Mouse (Mus musculus) myocyte (in vitro differentiated cells): ENCODE results near the gene Nptxr. TPM values are rescaled to one million over a fixed set of nuclear protein-coding genes. Genes with fewer than 3 reads are reported as not detected.
A peak's percentile ranks its signal among the peaks of the same experiment; 100 is the strongest.

Source experiments
- H3K27me3 ChIP-seq: one replicate; pipeline ENCODE4 v1.6.1; 2011; ENCODE audit not compliant: control insufficient read depth, insufficient read depth, insufficient read length
- H3K36me3 ChIP-seq: one replicate; pipeline ENCODE4 v1.6.1; 2011; ENCODE audit not compliant: control insufficient read depth, insufficient read depth
- H3K4me2 ChIP-seq: one replicate; pipeline ENCODE4 v1.6.1; 2011; ENCODE audit warnings: low read depth, control low read depth
- H3K4me3 ChIP-seq: one replicate; pipeline ENCODE4 v1.5.1; 2011; ENCODE audit warnings: mild to moderate bottlenecking, control low read depth, moderate library complexity
- H3K79me2 ChIP-seq: one replicate; pipeline ENCODE4 v1.6.1; 2011; ENCODE audit not compliant: control insufficient read depth, insufficient read depth
- H3ac ChIP-seq: one replicate; pipeline ENCODE4 v1.6.1; 2011; ENCODE audit not compliant: control insufficient read depth, insufficient read length
- CEBPB ChIP-seq: IDR thresholded peaks from 2 replicates; pipeline ENCODE4 v1.6.1; 2011; ENCODE audit warnings: mild to moderate bottlenecking, moderate library complexity; ENCODE audit not compliant: poor library complexity, insufficient read depth, severe bottlenecking
- E2F4 ChIP-seq: IDR thresholded peaks from one replicate; pipeline ENCODE4 v1.6.1; 2011; ENCODE audit warnings: mild to moderate bottlenecking, control low read depth, moderate library complexity; ENCODE audit not compliant: insufficient read depth
- MAX ChIP-seq: IDR thresholded peaks from one replicate; pipeline ENCODE4 v1.6.1; 2011; ENCODE audit warnings: low read depth, mild to moderate bottlenecking, control low read depth
- MYOD1 ChIP-seq, 3 experiments: IDR thresholded peaks; one replicate each; pipeline ENCODE4 v1.6.1; 2011; ENCODE audit warnings: control low read depth in 2 of 3, low read depth in 2 of 3, mild to moderate bottlenecking in 2 of 3, moderate library complexity in 1 of 3; ENCODE audit not compliant: insufficient read length in 2 of 3, control insufficient read depth in 1 of 3
- MYOG ChIP-seq, 3 experiments: IDR thresholded peaks; one replicate each; pipeline ENCODE4 v1.6.1; 2011; ENCODE audit warnings: control low read depth in 2 of 3, low read depth in 2 of 3, mild to moderate bottlenecking in 2 of 3; ENCODE audit not compliant: insufficient read length in 2 of 3, control insufficient read depth in 1 of 3, insufficient read depth in 1 of 3
- POLR2A ChIP-seq: IDR thresholded peaks from one replicate; pipeline ENCODE4 v1.6.1; 2011; ENCODE audit warnings: low read depth, mild to moderate bottlenecking, control low read depth, moderate library complexity; ENCODE audit not compliant: insufficient read length
- POLR2AphosphoS2 ChIP-seq: IDR thresholded peaks from one replicate; pipeline ENCODE4 v1.6.1; 2011; ENCODE audit warnings: low read depth, control low read depth; ENCODE audit not compliant: insufficient read length
- REST ChIP-seq: IDR thresholded peaks from one replicate; pipeline ENCODE4 v1.6.1; 2011; ENCODE audit warnings: mild to moderate bottlenecking, control low read depth, moderate library complexity; ENCODE audit not compliant: insufficient read depth, insufficient read length
- SRF ChIP-seq: IDR thresholded peaks from one replicate; pipeline ENCODE4 v1.6.1; 2011; ENCODE audit warnings: low read depth; ENCODE audit not compliant: control insufficient read depth, insufficient read length
- TCF12 ChIP-seq: IDR thresholded peaks from one replicate; pipeline ENCODE4 v1.6.1; 2011; ENCODE audit warnings: mild to moderate bottlenecking, control low read depth; ENCODE audit not compliant: poor library complexity, insufficient read depth, severe bottlenecking
- TCF3 ChIP-seq: IDR thresholded peaks from one replicate; pipeline ENCODE4 v1.6.1; 2011; ENCODE audit warnings: low read depth, control low read depth; ENCODE audit not compliant: insufficient read length
- USF1 ChIP-seq: IDR thresholded peaks from one replicate; pipeline ENCODE4 v1.6.1; 2011; ENCODE audit warnings: low read depth, mild to moderate bottlenecking, control low read depth, moderate library complexity
- polyA plus RNA-seq: library from polyadenylated mRNA; unstranded; fragments of >200 nt; fragmentation: generic; extraction: Trizol; gene quantifications from one replicate; pipeline ENCODE4 v1.2.1, GENCODE M21; 2012; ENCODE audit warnings: missing spikeins

Gene Nptxr
- polyA plus RNA-seq, 1 experiment = 14.3 TPM

DNA sequence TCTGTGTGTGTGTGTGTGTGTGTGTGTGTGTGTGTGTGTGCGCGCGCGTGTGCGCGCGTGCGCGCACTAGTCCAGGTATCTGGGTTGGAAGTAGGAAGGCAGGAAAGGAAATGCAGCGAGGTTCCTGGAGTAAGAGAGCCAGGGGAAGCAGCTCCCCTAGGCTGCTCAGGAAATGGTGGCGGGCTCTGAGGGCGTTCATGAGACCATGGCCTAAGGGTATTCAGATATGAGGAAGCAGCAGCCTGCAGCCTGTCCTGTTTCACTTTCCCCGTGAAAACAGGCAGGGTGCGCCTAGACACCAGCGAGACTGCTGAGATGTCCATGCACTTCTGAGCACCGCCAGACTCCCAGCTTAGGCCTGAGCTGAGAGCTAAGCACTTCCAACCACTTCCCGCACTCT is 52.8 kb downstream of the Nptxr start:
- H3K27me3 ChIP-seq = no peaks in the 10 kb centered on the region
- no peak overlapping the region for H3K4me2 ChIP-seq
- H3ac ChIP-seq = no peak overlapping the region
- H3K79me2 ChIP-seq = no peaks in the 10 kb centered on the region
- H3K36me3 ChIP-seq = no peaks in the 10 kb centered on the region
- H3K4me3 ChIP-seq = no peak overlapping the region
- TF ChIP-seq POLR2AphosphoS2 (no peak), CEBPB (no peak), TCF12 (no peak), MYOG (IDR thresholded peaks at IDR 0.05; ENCODE audit: control insufficient read depth in 1 of 3, insufficient read depth in 1 of 3, insufficient read length in 2 of 3, low read depth in 2 of 3) (no peak), TCF3 (no peak), MYOD1 (IDR thresholded peaks at IDR 0.05; ENCODE audit: control insufficient read depth in 1 of 3, insufficient read length in 2 of 3, low read depth in 2 of 3) (no peak), SRF (no peak), MAX (no peak), POLR2A (no peak), REST (no peak), USF1 (no peak), E2F4 (no peak)

DNA sequence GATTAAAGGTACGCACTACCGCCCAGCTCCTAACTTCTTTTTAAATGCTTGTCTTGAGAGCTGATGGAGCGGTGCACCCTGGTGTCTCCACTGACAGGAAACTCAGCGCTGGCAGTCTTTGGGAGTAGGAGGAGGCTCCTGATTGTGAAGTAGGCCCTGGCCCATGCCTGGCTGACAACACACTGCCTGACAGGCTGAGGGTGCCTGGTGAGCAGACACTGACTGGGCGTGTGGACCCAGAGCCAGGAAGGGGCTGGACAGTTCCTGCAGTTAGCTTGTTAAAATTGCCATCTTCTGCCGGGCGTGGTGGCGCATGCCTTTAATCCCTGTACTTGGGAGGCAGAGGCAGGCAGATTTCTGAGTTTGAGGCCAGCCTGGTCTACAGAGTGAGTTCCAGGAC is 54.3 kb downstream of the Nptxr start:
- H3ac ChIP-seq = no peak overlapping the region
- H3K4me2 ChIP-seq = no peak overlapping the region
- H3K36me3 ChIP-seq = no peaks in the 10 kb centered on the region
- H3K4me3 ChIP-seq = no peak overlapping the region
- no peaks in the 10 kb centered on the region for H3K79me2 ChIP-seq
- H3K27me3 ChIP-seq = no peaks in the 10 kb centered on the region
- TF ChIP-seq MAX = no peak
- TF ChIP-seq POLR2AphosphoS2 = peak; percentile 16
- TF ChIP-seq MYOD1 (IDR thresholded peaks at IDR 0.05; ENCODE audit: control insufficient read depth in 1 of 3, insufficient read length in 2 of 3, low read depth in 2 of 3) = no peak

GRCm38 (mm10) chr15:79749162-79749561 is 55.4 kb downstream of the Nptxr start:
- Histone ChIP-seq H3ac (no peak overlapping the region), H3K4me3 (no peak overlapping the region), H3K4me2 (no peak overlapping the region), H3K36me3 (no peaks in the 10 kb centered on the region), H3K27me3 (no peaks in the 10 kb centered on the region), H3K79me2 (no peaks in the 10 kb centered on the region)
- TF ChIP-seq CEBPB (no peak), MYOD1 (IDR thresholded peaks at IDR 0.05; ENCODE audit: control insufficient read depth in 1 of 3, insufficient read length in 2 of 3, low read depth in 2 of 3) (no peak), REST (no peak), SRF (no peak), E2F4 (no peak), TCF3 (no peak), USF1 (no peak), POLR2AphosphoS2 (no peak), POLR2A (no peak), MAX (no peak), TCF12 (no peak), MYOG (IDR thresholded peaks at IDR 0.05; ENCODE audit: control insufficient read depth in 1 of 3, insufficient read depth in 1 of 3, insufficient read length in 2 of 3, low read depth in 2 of 3) (no peak)

- H3K4me2 ChIP-seq = no peak overlapping the region
- no peaks in the 10 kb centered on the region for H3K36me3 ChIP-seq
- H3K79me2 ChIP-seq = no peaks in the 10 kb centered on the region
- H3K4me3 ChIP-seq = no peak overlapping the region
- H3ac ChIP-seq = no peak overlapping the region
- peak; percentile 35 for TF ChIP-seq POLR2AphosphoS2
- no peak for TF ChIP-seq MAX
- no peak for TF ChIP-seq CEBPB
- no peak for TF ChIP-seq USF1
- no peaks in the 10 kb centered on the region for H3K27me3 ChIP-seq
These were observed 56.6 kb downstream of the Nptxr start for GRCm38 (mm10) chr15:79747998-79748397.

GRCm38 (mm10) chr15:79745883-79746282 is 58.7 kb downstream of the Nptxr start:
- Histone ChIP-seq H3K4me2 (no peak overlapping the region), H3ac (no peak overlapping the region), H3K4me3 (no peak overlapping the region), H3K79me2 (peaks cover 10% of the 10 kb centered on the region), H3K36me3 (no peaks in the 10 kb centered on the region), H3K27me3 (no peaks in the 10 kb centered on the region)
- no peak for TF ChIP-seq REST
- no peak for TF ChIP-seq SRF
- TF ChIP-seq POLR2A = no peak
- TF ChIP-seq MAX = no peak
- no peak for TF ChIP-seq TCF3
- peak in 2 of 3 experiments; percentile 51 to 67 for TF ChIP-seq MYOD1 (IDR thresholded peaks at IDR 0.05; ENCODE audit: control insufficient read depth in 1 of 3, insufficient read length in 2 of 3, low read depth in 2 of 3)
- TF ChIP-seq USF1 = no peak
- TF ChIP-seq CEBPB = no peak
- no peak for TF ChIP-seq TCF12
- TF ChIP-seq E2F4 = no peak
- peak in 1 of 3 experiments; percentile 33 for TF ChIP-seq MYOG (IDR thresholded peaks at IDR 0.05; ENCODE audit: control insufficient read depth in 1 of 3, insufficient read depth in 1 of 3, insufficient read length in 2 of 3, low read depth in 2 of 3)
- no peak for TF ChIP-seq POLR2AphosphoS2
